Mouse (Mus musculus) heart, adult 2 months (tissue): Measurements from ENCODE around the gene Gata2.

Source experiments
- CTCF ChIP-seq: fragments of 200-600 bp; IDR thresholded peaks from 2 replicates; pipeline ENCODE4 v1.8.1; 2022; ENCODE audit warnings: antibody characterized with exemption, mild to moderate bottlenecking, moderate library complexity
- POLR2A ChIP-seq: fragments of 200-500 bp; IDR thresholded peaks from 2 replicates; pipeline ENCODE4 v1.6.1; 2011; ENCODE audit warnings: mild to moderate bottlenecking, low read depth, low read length, control low read depth; ENCODE audit not compliant: insufficient read depth

GRCm38 (mm10) chr6:88190310-88191023 lies 3.2 kb upstream of the Gata2 start:
- TF ChIP-seq CTCF (no peak), POLR2A (no peak)
